Mouse (Mus musculus) C2C12 (cell line): ENCODE results near the gene Olfr288. TPM values are rescaled to one million over a fixed set of nuclear protein-coding genes. Genes with fewer than 3 reads are reported as not detected.

Experiments used
- H3K27me3 ChIP-seq: one replicate; pipeline ENCODE4 v1.6.1; 2011; ENCODE audit not compliant: control insufficient read depth, insufficient read depth, insufficient read length
- H3K36me3 ChIP-seq: one replicate; pipeline ENCODE4 v1.6.1; 2011; ENCODE audit not compliant: control insufficient read depth, insufficient read depth
- H3K4me3 ChIP-seq: one replicate; pipeline ENCODE4 v1.5.1; 2011; ENCODE audit warnings: mild to moderate bottlenecking, control low read depth; ENCODE audit not compliant: poor library complexity, insufficient read depth, severe bottlenecking
- H3K79me2 ChIP-seq: one replicate; pipeline ENCODE4 v1.6.1; 2011; ENCODE audit not compliant: control insufficient read depth, insufficient read depth
- H3K79me3 ChIP-seq: one replicate; pipeline ENCODE4 v1.6.1; 2011; ENCODE audit warnings: low read depth, control low read depth
- H3ac ChIP-seq: one replicate; pipeline ENCODE3; 2011; ENCODE audit warnings: low read depth; ENCODE audit not compliant: control insufficient read depth, insufficient read length
- CEBPB ChIP-seq: IDR thresholded peaks from one replicate; pipeline ENCODE4 v1.6.1; 2011; ENCODE audit warnings: low read depth, mild to moderate bottlenecking, control low read depth, moderate library complexity
- CTCF ChIP-seq: IDR thresholded peaks from one replicate; pipeline ENCODE4 v1.5.1; 2011; ENCODE audit not compliant: control insufficient read depth, insufficient read depth, insufficient read length
- FOSL1 ChIP-seq: IDR thresholded peaks from one replicate; pipeline ENCODE4 v1.8.0; 2011; ENCODE audit warnings: mild to moderate bottlenecking, low read length; ENCODE audit not compliant: poor library complexity, insufficient read depth, severe bottlenecking
- MAX ChIP-seq: IDR thresholded peaks from one replicate; pipeline ENCODE4 v1.6.1; 2011; ENCODE audit warnings: mild to moderate bottlenecking, control low read depth
- MYOD1 ChIP-seq: IDR thresholded peaks from one replicate; pipeline ENCODE4 v1.6.1; 2011; ENCODE audit warnings: low read depth; ENCODE audit not compliant: control insufficient read depth, insufficient read length
- MYOG ChIP-seq: IDR thresholded peaks from one replicate; pipeline ENCODE4 v1.6.1; 2011; ENCODE audit not compliant: control insufficient read depth, insufficient read length; ENCODE audit errors: extremely low read depth
- USF1 ChIP-seq: IDR thresholded peaks from one replicate; pipeline ENCODE4 v1.6.1; 2011; ENCODE audit warnings: low read depth, mild to moderate bottlenecking, control low read depth, moderate library complexity
- polyA plus RNA-seq: library from polyadenylated mRNA; unstranded; fragments of >200 nt; fragmentation: generic; extraction: Trizol; gene quantifications from one replicate; pipeline ENCODE4 v1.2.1, GENCODE M21; 2012; ENCODE audit warnings: missing spikeins

Gene Olfr288
- polyA plus RNA-seq, 1 experiment, result not detected

- Histone ChIP-seq H3K79me3 (no peaks in the 10 kb centered on the region), H3K36me3 (no peaks in the 10 kb centered on the region), H3K4me3 (no peak overlapping the region), H3K79me2 (no peaks in the 10 kb centered on the region), H3K27me3 (peaks cover 64% of the 10 kb centered on the region), H3ac (no peak overlapping the region)
- TF ChIP-seq MYOD1 (peak; percentile 87), CTCF (no peak), MYOG (no peak), MAX (peak; percentile 46), USF1 (no peak)
Observed at GRCm38 (mm10) chr15:98170365-98170764, 25.0 kb downstream of the Olfr288 start.

DNA sequence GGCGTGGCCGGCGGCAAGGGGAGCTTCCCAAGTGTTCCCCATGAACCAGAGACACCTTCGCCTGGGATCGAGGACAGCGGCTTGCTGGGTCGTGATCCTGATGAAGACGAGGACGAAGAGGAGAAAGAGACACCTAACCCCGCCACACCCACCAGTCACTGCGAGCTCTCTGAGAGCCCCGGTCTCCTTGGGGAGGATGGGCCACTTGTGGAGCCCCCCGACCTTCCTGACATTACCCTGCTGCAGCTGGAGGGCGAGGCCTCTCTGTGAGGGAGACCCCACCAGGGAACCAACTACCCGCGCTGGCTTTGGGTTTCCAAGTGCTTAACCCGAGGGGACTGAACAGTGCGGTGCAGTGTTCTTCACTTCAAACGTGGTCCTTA, 26.7 kb downstream of the Olfr288 start:
- Histone ChIP-seq H3K4me3 (peak overlapping the region; percentile 28), H3K27me3 (peaks cover 69% of the 10 kb centered on the region), H3K36me3 (no peaks in the 10 kb centered on the region), H3K79me3 (no peaks in the 10 kb centered on the region), H3K79me2 (no peaks in the 10 kb centered on the region), H3ac (no peak overlapping the region)
- no peak for TF ChIP-seq CTCF
- TF ChIP-seq CEBPB, result no peak
- TF ChIP-seq MAX, result no peak
- no peak for TF ChIP-seq FOSL1
- no peak for TF ChIP-seq MYOD1
- no peak for TF ChIP-seq MYOG
- TF ChIP-seq USF1, result no peak

DNA sequence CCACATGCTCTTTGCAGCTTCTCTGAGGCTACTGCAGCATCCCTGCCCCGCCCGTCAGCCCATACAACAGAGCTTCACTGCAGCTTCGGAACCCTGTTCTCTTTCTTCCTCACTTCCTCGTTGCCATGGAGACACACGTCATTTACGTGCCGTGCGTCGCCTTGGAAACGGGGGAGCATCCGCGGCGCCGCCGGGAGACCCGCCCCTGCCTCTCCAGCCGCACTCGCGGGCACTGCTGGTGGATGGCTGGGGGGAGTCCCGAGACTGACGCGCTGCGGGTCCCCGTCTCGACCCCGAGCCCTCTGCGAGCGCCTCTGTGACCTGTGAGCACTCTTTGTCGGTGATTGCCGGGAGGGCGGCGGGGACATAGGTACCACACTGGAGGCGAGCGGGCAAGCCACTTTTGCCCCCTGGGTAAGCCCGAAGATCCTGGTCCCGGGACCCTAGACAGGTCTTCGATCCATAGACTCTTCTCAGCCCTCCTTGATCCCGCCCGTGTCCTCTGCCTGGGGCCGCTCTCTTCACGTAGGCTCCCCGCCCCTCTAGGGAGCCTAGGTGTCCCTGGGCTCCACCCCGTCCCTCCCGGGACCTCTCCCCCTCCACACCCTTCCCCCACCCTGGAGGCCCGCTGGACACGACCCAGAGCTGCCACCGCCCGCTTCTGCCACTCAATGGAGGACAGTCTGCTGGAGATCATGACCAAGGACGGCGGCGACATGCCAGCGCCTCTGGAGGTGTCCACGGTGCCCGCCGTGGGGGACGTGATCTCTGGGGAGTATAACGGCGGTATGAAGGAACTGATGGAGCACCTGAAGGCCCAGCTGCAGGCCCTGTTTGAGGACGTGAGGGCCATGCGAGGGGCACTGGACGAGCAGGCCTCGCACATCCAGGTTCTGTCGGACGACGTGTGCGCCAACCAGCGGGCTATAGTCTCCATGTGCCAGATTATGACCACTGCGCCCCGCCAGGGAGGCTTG, 27.4 kb downstream of the Olfr288 start:
- H3K27me3 ChIP-seq, result peaks cover 65% of the 10 kb centered on the region
- no peaks in the 10 kb centered on the region for H3K36me3 ChIP-seq
- H3ac ChIP-seq, result peak overlapping the region; percentile 63
- H3K79me3 ChIP-seq, result no peaks in the 10 kb centered on the region
- H3K4me3 ChIP-seq, result peak overlapping the region; percentile 28
- H3K79me2 ChIP-seq, result no peaks in the 10 kb centered on the region
- TF ChIP-seq MYOD1 (no peak), MAX (no peak), CEBPB (no peak), FOSL1 (no peak), USF1 (no peak), MYOG (no peak), CTCF (no peak)

- peaks cover 57% of the 10 kb centered on the region for H3K27me3 ChIP-seq
- TF ChIP-seq FOSL1 (no peak), CEBPB (no peak), MYOG (no peak), MYOD1 (no peak), MAX (no peak), USF1 (no peak), CTCF (no peak)
- peak within 1 kb of the TSS; percentile 28 for H3K4me3 ChIP-seq
Observed at GRCm38 (mm10) chr15:98166963-98167644, 28.2 kb downstream of the Olfr288 start, which contains the start of gene Ccdc184. Gene Ccdc184 (plus strand): TSS chr15:98167158.

GRCm38 (mm10) chr15:98165525-98165924, 29.8 kb downstream of the Olfr288 start, which contains the start of gene Asb8:
Gene Asb8 (minus strand): TSS chr15:98165625.
- no peak for TF ChIP-seq FOSL1
- TF ChIP-seq MYOG, result no peak
- no peak for TF ChIP-seq CTCF
- no peak for TF ChIP-seq MYOD1
- TF ChIP-seq MAX, result no peak
- TF ChIP-seq USF1, result no peak
- no peak for TF ChIP-seq CEBPB
- no peak within 1 kb of the TSS for H3ac ChIP-seq
- H3K79me3 ChIP-seq, result no peaks in the 10 kb centered on the region
- peaks cover 49% of the 10 kb centered on the region for H3K27me3 ChIP-seq
- H3K4me3 ChIP-seq, result no peak within 1 kb of the TSS
- H3K36me3 ChIP-seq, result no peaks in the 10 kb centered on the region
- no peaks in the 10 kb centered on the region for H3K79me2 ChIP-seq

More at GRCm38 (mm10) chr15:98166963-98167644, 28.2 kb downstream of the Olfr288 start, which contains the start of gene Ccdc184:
- H3K79me2 ChIP-seq, result no peaks in the 10 kb centered on the region
- H3ac ChIP-seq, result peak within 1 kb of the TSS; percentile 63
- no peaks in the 10 kb centered on the region for H3K36me3 ChIP-seq
- H3K79me3 ChIP-seq, result no peaks in the 10 kb centered on the region
